Mouse (Mus musculus) granulocyte monocyte progenitor cell, adult 5-6 weeks (primary cell): ENCODE measurements around the gene Crk. TPM values are rescaled to one million over a fixed set of nuclear protein-coding genes. Genes with fewer than 3 reads are reported as not detected.

ENCODE experiments used
- ATAC-seq: replicated peaks from 2 replicates; pipeline ENCODE4 v1.8.0; 2016; ENCODE audit warnings: mild to moderate bottlenecking, moderate TSS enrichment, inconsistent platforms; ENCODE audit not compliant: poor library complexity, severe bottlenecking
- total RNA-seq, 2 experiments: library from RNA; stranded (forward) in 1 of 2; stranded (reverse) in 1 of 2; fragments of 200-712, 200-1000 nt in 1 of 2; fragments of >200 nt in 1 of 2; fragmentation: Nextera tagmentation in 1 of 2; gene quantifications; 2 replicates each; pipeline ENCODE4 v1.2.3; 2014 to 2017

Gene Crk
- total RNA-seq, 2 experiments from 2014 or later = 31.7 to 38.1 TPM

GRCm38 (mm10) chr11:75733227-75733940, 54.3 kb downstream of the Crk start:
- ATAC-seq = peak; percentile 18

- no peak for ATAC-seq
These were observed 56.6 kb downstream of the Crk start for GRCm38 (mm10) chr11:75735462-75736252.

GRCm38 (mm10) chr11:75736978-75737377, 57.9 kb downstream of the Crk start:
- no peak for ATAC-seq

GRCm38 (mm10) chr11:75737806-75738476, 58.9 kb downstream of the Crk start:
- peak; percentile 28 for ATAC-seq

- ATAC-seq = no peak
These were observed 59.4 kb downstream of the Crk start for GRCm38 (mm10) chr11:75738477-75738821.

- ATAC-seq = no peak
These were observed 61.1 kb downstream of the Crk start for GRCm38 (mm10) chr11:75740204-75740603.

GRCm38 (mm10) chr11:75741615-75742014, 62.6 kb downstream of the Crk start:
- no peak for ATAC-seq

GRCm38 (mm10) chr11:75744761-75745160, 65.7 kb downstream of the Crk start:
- no peak for ATAC-seq

GRCm38 (mm10) chr11:75750537-75750936, 71.5 kb downstream of the Crk start:
- no peak for ATAC-seq

GRCm38 (mm10) chr11:75751082-75751481, 72.0 kb downstream of the Crk start:
- ATAC-seq = no peak

Other genes starting within 250 kb of the Crk start
- gene Serpinf2, start 239.7 kb upstream of the Crk start, total RNA-seq (2014; fragmentation: Nextera tagmentation) = not detected in 2 replicates
- not detected in 2 replicates for gene Serpinf2, start 239.7 kb upstream of the Crk start, total RNA-seq (2017)
- gene Wdr81, start 224.5 kb upstream of the Crk start, total RNA-seq (2014; fragmentation: Nextera tagmentation) = 10.2 and 15.6 TPM in 2 replicates
- gene Wdr81, start 224.5 kb upstream of the Crk start, total RNA-seq (2017) = 4.4 and 5.1 TPM in 2 replicates
- gene Tlcd2, start 217.5 kb upstream of the Crk start, total RNA-seq (2014; fragmentation: Nextera tagmentation) = 12.1 and 30.0 TPM in 2 replicates
- gene Tlcd2, start 217.5 kb upstream of the Crk start, total RNA-seq (2017) = 14.1 and 23.2 TPM in 2 replicates
- 154 and 174 TPM in 2 replicates for gene Prpf8, start 192.4 kb upstream of the Crk start, total RNA-seq (2014; fragmentation: Nextera tagmentation)
- gene Prpf8, start 192.4 kb upstream of the Crk start, total RNA-seq (2017) = 115 and 127 TPM in 2 replicates
- gene Rilp, start 169.2 kb upstream of the Crk start, total RNA-seq (2014; fragmentation: Nextera tagmentation) = 0.17 TPM in 1 of 2 replicates, not detected in the other
- gene Rilp, start 169.2 kb upstream of the Crk start, total RNA-seq (2017) = 0.22 TPM in 1 of 2 replicates, not detected in the other
- gene Scarf1, start 165.7 kb upstream of the Crk start, total RNA-seq (2014; fragmentation: Nextera tagmentation) = 2.0 and 3.8 TPM in 2 replicates
- 2.3 and 3.4 TPM in 2 replicates for gene Scarf1, start 165.7 kb upstream of the Crk start, total RNA-seq (2017)
- 12.7 and 20.1 TPM in 2 replicates for gene Slc43a2, start 147.6 kb upstream of the Crk start, total RNA-seq (2014; fragmentation: Nextera tagmentation)
- gene Slc43a2, start 147.6 kb upstream of the Crk start, total RNA-seq (2017) = 6.2 and 7.3 TPM in 2 replicates
- 141 and 143 TPM in 2 replicates for gene Pitpna, start 91.2 kb upstream of the Crk start, total RNA-seq (2014; fragmentation: Nextera tagmentation)
- gene Pitpna, start 91.2 kb upstream of the Crk start, total RNA-seq (2017) = 58.0 and 74.5 TPM in 2 replicates
- 37.3 and 40.0 TPM in 2 replicates for gene Inpp5k, start 48.3 kb upstream of the Crk start, total RNA-seq (2014; fragmentation: Nextera tagmentation)
- gene Inpp5k, start 48.3 kb upstream of the Crk start, total RNA-seq (2017) = 26.0 and 35.6 TPM in 2 replicates
- 21.2 and 22.1 TPM in 2 replicates for gene Myo1c, start 28.8 kb upstream of the Crk start, total RNA-seq (2014; fragmentation: Nextera tagmentation)
- gene Myo1c, start 28.8 kb upstream of the Crk start, total RNA-seq (2017) = 9.7 and 14.8 TPM in 2 replicates
- 470 and 493 TPM in 2 replicates for gene Ywhae, start 53.6 kb downstream of the Crk start, total RNA-seq (2014; fragmentation: Nextera tagmentation)
- 364 and 374 TPM in 2 replicates for gene Ywhae, start 53.6 kb downstream of the Crk start, total RNA-seq (2017)
- gene Doc2b, start 116.8 kb downstream of the Crk start, total RNA-seq (2014; fragmentation: Nextera tagmentation) = not detected in 2 replicates
- not detected in 2 replicates for gene Doc2b, start 116.8 kb downstream of the Crk start, total RNA-seq (2017)